Mouse (Mus musculus): ENCODE data around the gene Rsph14. TPM values are rescaled to one million over a fixed set of nuclear protein-coding genes. Genes with fewer than 3 reads are reported as not detected.
A peak's percentile ranks its signal among the peaks of the same experiment; 100 is the strongest.
"Not testable (repeated sequence)": the region's sequence is repeated elsewhere in the genome, so short reads cannot be mapped to it uniquely, and the experiment has no call there.

Gene Rsph14
- total RNA-seq, 2 experiments from 2014 or later, result not detected

DNA sequence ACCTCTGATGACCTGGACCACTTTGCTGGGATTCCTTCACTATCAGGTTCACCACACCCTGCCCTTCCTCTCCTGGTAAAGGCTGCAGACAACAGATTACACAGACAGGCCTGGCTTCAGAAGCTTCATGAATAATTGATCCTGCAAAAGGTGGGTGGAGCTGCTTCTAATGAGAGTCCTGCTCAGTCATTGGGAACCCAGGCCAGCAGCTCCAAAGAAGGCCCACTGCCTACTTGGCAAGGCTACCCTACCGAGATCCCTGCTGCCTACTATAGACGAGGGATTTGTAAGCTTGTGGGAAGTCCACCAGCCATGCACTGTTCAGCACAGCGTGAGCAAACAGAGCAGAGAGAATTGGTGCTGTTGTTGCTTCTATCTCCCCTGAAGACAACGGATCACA, 23.9 kb upstream of the Rsph14 start:
- no peak for DNase-seq
- intact Hi-C loops (cut with DNase I), result loop anchor here (10.0 kb wide), 1 partner anchor 199 kb away; no protein-coding TSS in a partner anchor

DNA sequence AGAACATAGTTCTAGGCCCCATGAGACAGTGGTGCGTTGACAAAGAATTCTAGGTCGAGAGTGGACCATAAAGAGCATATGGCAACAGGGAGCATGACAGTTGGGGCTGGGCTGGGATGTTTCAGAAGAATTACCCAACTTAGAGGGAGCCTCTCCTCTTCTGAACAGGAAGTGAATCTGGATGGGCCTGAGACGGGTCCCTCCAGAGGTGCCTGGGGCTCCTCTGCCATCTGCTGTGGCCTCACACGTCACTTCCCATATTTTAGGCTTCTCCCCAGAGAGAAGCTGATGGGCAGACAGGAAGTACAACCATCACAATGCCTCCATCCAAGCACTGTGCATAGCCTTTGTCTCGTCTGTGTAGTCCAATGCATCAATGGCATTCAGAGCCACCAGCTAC, 23.3 kb upstream of the Rsph14 start:
- no peak for DNase-seq
- intact Hi-C loops (cut with DNase I), result loop anchor here (10.0 kb wide), 1 partner anchor 199 kb away; no protein-coding TSS in a partner anchor

DNA sequence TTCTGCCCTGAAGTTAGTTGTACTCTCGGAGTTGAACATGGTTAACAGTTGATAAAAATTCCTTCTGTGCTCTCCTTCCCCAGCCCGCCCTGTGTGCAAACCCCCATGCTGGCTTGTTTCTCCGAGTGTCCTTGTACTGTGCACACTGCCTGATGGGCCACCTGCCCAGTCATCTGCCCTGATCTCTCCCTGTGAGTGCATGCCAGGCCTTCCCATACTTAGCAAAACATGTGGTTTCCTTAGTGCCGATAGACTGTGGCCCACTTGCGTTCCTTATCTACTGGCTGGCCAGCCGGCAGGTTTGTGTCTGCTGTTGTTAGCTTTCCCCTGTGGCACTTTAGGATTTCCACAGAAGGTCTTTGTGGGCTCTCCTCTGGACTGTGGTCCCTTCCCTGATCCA, 21.7 kb upstream of the Rsph14 start:
- DNase-seq, result peak; percentile 35 to 44
- intact Hi-C loops (cut with DNase I), result loop anchor here (10.0 kb wide), 1 partner anchor 201 kb away; no protein-coding TSS in a partner anchor

DNA sequence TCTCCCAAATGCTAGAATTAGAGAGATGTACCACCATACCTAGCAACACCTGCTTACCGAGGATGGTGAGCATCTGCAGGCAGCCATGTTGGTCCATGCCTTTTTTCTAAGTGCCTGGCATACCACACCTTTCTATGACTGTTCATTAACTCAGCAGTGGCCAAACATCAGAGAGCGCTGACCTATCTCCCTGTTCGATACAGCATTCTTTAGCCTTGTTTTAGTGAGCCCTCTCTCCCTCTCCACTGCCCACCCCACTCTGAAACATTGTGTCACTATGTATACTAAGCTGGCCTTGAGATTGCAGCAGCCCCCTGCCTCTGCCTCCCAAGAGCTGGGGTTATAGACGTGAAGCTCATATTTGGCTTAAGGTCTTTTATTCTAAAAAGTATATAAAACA, 21.3 kb upstream of the Rsph14 start:
- no peak for DNase-seq
- intact Hi-C loops (cut with DNase I), result loop anchor here (10.0 kb wide), 1 partner anchor 201 kb away; no protein-coding TSS in a partner anchor

DNA sequence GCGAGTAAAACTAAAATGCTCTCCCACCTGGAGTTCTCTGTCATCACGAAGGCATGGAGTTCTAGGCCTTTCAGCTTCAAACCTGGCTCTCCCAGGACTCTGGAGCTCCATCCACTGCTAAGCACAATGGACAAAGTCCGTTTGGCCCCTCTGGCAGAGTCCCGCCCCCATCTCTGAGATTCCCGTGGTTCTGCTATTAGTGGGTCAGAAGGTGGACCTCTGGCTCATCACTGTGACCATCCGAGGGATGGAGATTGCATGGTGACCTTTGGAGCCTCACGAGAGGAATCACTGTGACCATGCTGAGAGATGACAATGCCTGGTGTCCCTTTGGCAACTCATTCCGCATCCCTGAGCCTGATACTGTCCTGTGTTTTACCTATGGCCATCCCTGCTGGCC, 20.5 kb upstream of the Rsph14 start:
- intact Hi-C loops (cut with DNase I), result loop anchor here (10.0 kb wide), 1 partner anchor 202 kb away; no protein-coding TSS in a partner anchor
- no peak for DNase-seq

DNA sequence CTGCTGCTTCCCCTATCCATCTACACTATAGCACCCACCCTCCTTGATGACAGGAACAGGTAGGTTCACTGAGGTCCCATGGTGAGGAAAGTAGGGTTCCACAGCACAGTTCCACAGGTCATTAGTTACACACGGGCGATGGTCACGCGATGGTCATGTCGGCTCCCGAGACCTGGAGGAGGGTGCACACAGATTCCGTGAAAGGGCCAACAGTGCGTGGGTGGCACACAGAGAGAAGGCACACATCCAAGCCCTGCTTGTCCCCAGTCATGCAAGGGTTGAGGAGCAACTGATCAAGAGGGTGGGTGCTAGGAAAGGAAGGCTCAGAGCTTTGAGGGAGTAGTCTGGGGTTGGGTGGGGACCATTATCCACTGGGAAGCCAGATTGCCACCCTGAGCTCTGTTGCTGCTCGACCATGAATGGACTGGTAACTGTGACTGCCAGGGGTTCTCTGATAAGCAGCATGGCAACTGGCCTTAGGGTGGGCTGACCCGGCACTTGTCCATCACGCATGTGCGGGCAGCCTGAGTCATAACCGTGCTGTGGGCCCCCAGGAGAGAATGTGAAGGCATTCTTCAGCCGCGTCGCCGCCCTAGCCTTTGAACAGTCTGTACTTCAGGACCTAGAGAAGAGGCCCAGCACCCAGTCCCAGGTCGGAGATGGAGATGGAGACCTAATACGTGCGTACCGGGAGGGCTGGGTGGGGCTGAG, 19.1 kb upstream of the Rsph14 start:
- intact Hi-C loops (cut with DNase I), result loop anchor here (10.0 kb wide), 1 partner anchor 203 kb away; no protein-coding TSS in a partner anchor
- DNase-seq, result no peak

DNA sequence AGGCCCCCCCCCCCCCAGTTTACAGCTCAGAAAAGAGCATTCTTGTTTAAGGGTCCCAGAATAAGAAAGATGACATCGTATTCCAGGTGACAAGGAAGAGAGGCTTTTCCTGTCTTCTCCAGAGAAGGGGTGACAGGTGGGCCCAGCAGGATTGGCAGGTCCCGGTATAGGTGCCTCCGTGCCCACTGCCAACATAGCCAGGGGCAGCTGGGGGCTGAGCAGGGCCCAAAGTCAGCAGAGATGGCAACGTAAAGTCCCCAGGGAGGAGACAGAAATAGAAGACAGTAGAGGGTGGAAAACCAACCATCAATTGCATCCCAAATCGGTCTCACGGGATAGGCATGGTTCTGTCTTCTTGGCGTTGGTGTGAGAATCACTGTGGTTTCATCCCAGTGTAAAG, 16.3 kb upstream of the Rsph14 start:
- intact Hi-C loops (cut with DNase I), result no loop called here
- DNase-seq, result no peak

DNA sequence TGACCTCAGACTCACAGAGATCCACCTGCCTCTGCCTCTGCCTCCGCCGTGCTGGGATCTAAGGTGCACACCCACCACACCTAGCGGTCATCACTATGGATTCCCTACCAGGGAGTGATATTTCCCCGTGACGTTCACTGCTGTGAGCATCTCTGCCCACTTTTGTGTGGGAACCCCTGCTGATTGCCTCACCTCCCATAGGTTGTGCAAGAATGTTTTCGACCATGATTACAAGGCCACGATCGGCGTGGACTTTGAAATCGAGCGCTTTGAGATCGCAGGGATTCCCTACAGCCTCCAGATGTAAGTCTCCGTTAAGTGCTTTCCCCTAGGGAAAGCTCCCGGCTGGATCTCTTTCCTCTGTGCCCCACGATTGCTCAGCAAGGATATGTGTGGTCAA, 13.4 kb upstream of the Rsph14 start:
- no peak for DNase-seq
- intact Hi-C loops (cut with DNase I), result no loop called here

DNA sequence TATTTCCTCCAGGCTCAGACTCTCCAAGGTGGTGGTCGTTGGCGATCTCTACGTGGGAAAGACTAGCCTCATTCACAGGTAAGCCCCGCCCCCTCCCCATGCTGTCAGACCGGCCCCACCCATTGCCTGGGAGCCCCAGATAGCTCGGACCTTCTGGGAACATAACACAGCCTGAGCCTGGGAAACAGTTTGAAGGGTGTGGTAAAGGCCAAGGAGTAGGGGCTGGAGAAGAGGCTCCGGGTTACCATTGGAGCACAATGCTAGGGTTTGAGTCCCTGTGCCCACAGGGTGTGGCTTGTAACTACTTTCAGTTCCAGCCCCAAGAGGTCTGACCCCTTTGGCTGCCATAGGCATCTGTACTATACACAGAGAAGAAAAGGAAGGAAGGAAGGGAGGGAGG, 12.1 kb upstream of the Rsph14 start:
- intact Hi-C loops (cut with DNase I), result no loop called here
- DNase-seq, result no peak

DNA sequence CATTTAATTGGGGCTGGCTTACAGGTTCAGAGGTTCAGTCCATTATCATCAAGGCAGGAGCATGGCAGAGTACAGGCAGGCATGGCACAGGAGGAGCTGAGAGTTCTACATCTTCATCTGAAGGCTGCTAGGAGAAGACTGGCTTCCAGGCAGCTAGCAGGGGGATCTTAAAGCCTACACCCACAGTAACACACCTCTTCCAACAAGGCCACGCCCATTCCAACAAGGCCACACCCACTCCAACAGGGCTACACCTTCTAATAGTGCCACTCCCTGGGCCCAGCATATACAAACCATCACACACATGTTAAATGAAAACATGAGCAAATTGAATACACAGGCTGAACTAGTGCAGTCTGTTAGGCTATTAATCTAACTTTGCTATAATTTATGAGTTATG, 9.7 kb upstream of the Rsph14 start:
- DNase-seq; intact Hi-C loops (cut with DNase I): not testable (repeated sequence)

DNA sequence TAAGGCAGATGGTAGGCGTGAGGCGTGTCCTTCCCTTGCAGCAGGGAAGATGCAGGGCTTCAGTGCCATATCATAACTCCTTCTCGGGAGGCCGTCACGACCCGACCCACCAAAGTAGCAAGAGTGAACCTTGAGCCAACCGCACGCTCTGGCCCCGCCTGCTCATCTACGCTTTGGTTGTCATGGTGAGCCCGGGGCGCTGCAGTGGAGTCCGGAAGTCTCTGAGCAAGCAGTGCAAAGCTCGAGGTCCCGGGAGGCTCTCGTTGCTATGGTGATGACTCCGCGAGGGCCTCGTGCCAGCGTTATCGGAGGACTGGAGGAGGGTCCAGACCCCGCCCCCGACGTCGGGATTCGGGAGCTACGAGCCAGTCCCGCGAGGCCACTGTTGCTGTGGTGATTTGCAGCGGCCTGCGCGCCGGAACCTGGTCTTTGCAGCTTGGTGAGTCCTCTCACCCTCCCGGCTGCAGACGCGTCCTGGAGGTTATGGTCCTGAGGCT, 4.5 kb upstream of the Rsph14 start, which contains the start of gene Rab36:
Gene Rab36 (plus strand): TSS at position 176 of the 497 bp plus-strand sequence.
- intact Hi-C loops (cut with DNase I), result no loop called here
- DNase-seq, result peak; percentile 91 to 93

DNA sequence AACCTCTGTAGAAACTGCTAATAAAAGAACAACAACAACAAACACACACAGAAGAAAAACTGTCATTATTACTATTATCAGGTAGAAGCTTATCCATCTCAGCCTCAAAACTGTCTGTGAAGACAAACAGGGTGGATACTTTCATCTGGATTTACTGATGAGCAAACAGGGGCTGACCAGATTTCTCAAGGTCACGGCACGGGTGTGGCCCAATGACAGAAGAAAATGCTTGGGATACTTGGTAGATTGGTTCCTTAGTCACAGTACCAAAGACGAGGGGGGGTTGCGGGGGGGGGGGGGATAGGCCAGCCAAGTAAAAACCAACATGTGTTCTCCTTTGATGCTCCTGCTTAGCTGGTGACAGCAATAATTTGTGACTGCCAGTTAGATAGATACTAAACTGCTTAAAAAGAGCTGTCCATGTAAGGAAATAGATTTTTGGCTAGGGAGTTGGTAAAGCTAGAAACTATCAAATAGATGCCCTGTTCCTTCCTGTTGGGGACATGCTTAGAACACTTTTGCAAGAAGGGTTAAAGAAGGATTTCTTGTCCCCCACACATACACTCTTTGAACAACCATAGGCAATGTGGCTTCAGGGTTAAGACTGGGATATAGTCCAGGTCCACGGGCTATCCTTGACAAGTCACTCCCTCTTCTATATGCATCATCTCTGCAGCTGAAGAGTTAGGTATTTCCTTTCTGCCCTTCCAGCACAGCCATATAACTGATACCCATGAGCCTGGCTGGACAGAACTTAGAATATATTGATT, 856 bp downstream of the Rsph14 start:
- intact Hi-C loops (cut with DNase I), result no loop called here
- DNase-seq, result no peak

DNA sequence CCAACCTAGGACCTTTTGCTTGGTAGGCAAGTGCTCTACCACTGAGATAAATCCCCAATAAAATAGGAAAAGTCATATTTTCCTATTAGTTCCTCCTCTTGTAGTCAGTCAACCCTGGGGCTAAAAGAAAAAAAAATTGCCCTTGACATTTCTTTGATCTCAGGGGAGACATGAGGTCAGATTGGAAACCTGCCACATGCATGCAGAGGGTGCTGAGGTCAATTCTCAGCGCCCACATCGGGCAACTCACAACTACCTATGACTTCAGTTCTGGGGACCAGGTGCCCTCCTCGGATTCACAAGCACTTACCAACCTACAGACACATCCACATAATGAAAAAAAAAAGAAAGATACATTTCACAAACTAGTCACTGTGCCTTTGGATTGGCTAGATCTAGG, 2.2 kb downstream of the Rsph14 start:
- DNase-seq, result no peak
- intact Hi-C loops (cut with DNase I), result no loop called here

DNA sequence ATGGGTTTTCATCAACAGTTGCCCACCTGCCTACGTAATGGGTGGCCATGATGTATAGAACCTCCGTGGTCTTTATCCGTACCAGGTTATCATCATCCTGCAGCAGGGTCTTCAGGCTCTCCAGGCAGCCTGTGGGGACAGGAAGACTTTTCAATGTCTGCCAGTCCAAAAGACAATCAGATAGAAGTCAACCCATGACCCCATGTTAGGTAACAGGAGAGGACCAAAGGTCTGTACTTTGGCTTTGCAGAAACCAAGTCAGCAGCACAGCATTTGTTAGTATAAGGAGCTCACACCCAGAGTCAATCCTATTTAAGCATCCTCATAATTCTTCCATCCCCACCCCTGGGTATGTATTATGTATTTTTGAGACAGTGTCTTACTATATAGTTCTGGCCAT, 2.7 kb downstream of the Rsph14 start:
- intact Hi-C loops (cut with DNase I), result no loop called here
- DNase-seq, result no peak

DNA sequence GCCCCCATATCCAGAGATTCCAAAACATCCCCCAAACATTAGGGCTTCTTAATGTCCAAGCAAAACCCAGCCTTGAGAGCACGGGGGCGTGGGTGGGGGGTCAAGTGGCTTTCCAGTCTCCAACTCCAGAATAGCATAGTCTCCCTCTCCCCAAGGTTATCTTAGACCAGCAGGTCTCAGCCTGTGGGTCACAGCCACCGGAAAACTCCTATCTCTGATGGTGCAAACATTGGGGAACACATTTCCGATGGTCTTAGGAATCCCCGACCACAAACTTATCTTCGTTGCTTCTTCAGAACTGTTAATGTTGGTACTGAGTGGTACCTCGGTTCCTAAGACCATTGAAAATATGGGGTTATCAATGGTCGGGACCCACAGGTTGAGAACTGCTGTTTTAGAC, 3.6 kb downstream of the Rsph14 start:
- no peak for DNase-seq
- intact Hi-C loops (cut with DNase I), result no loop called here

DNA sequence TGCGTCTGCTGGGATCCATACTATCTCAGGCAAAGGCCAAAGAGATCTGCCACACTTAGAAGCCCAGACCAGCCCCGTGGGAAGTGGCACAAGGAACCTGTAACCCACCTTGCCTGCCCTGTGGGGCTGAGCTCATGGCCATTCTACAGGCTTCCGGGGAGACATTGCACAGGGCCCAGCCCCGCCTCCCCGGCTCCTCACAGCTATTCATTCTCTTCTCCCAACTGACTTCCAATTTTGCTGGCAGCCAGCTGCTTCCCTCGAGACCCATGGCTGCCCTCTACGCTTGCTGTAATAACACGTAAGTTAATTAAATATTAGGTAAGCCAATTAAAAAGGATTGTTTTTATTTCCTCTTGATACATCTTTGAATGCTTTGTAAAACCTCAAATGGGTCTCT, 5.9 kb downstream of the Rsph14 start:
- intact Hi-C loops (cut with DNase I), result no loop called here
- no peak for DNase-seq

DNA sequence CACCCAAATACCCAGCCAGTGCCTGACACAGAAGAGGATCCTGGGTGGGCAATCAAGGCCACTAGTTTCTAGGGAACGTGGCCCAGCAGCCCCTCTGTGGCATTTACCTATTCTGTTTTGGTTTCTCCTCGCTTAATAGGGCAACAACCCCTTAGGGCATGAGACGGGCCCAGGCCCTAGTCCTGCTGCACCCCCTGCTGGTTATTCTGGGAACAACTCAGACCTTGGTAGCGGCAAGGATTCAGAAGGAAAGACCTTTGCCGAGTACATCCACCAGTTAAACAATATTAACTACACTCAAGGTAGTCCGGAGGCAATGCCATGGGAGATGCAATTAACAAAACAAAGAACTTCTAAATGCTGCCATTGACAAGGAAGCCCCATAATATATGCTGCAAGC, 11.2 kb downstream of the Rsph14 start:
- intact Hi-C loops (cut with DNase I), result loop anchor here (1.0 kb wide), 2 partner anchors 84 to 130 kb away; no protein-coding TSS in a partner anchor
- peak; percentile 66 to 79 for DNase-seq

DNA sequence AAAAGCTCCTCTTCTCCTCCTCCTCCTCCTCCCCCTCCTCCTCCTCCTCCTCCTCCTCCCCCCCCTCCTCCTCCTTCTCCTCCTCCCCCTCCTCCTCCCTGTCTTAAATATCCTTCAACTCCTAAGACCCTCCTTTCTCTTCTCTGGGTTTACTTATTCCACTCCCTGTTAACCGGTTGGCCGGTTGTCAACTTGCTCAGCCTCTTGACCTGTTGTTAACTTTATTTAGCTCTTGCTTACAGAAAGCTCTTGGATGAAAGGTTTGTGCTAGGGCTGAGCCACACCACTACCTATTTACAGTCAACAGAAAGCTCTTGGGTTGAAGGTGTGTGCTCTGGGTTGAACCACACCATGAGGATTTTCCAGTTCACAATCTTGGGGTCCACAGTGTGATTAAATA, 12.1 kb downstream of the Rsph14 start:
- DNase-seq, result no peak
- intact Hi-C loops (cut with DNase I), result no loop called here

DNA sequence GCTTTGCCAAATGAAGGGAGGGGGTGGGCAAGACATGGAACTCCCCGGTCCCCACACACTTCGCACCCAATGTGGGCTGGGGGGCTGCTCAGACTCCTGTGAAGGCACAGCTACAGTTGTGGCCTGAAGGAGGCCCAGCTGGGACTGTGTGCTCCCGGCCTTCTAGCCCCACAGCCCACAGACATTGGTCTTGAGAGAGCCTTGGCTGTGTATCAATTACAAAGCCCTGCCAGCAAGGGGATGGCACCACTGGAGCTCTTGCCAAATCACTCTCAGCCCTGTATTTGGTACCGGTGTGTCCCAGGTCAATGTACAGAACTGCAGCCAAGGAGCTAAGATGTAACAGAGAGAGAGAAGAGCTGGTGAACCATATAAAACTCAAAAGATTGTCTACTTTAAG, 15.9 kb downstream of the Rsph14 start:
- no peak for DNase-seq
- intact Hi-C loops (cut with DNase I), result no loop called here

DNA sequence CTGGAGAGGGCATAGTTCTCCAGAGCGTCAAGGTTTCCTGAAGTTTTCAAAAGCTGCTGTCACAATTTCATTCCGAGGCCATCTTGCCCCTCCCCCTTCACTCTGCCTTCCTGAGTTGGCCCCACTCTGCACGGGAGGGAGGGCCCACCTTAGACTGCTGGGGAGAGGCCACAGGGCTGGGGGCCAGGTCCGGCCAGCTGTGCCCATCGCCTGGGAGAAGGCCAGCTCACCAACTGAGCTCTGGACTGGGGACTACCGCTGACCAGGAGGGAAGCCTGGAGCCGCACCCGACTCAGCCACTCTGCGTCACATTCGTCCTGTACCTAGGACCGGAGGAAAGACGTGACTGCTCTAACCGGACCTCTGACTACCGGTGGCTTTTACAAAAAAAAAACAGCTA, 16.9 kb downstream of the Rsph14 start:
- no peak for DNase-seq
- intact Hi-C loops (cut with DNase I), result no loop called here

DNA sequence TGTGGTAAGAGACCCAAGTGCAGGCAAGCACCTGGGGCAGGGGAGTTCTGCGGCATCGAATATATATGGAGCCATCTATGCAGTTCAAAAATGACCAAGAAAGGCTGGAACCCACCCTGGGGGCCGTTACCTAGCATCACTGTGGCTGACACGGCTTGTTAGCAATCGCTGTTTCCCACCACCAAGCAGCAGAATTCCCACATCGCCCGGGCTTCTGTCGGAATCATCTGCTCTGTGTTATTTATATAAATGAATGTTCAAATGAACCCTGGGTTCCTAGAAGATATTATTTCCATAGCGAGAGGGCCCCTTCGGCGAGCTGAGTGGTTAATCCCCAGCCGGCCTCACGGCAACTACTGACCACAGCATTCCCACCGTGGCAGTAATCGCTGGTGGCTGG, 21.7 kb downstream of the Rsph14 start:
- intact Hi-C loops (cut with DNase I), result no loop called here
- no peak for DNase-seq

All from heart, postnatal 36 days (tissue).